Mouse (Mus musculus) stomach, adult 2 months (tissue): ENCODE results near the gene Olfr366. TPM values are rescaled to one million over a fixed set of nuclear protein-coding genes. Genes with fewer than 3 reads are reported as not detected.

ENCODE experiments used
- polyA plus RNA-seq: library from polyadenylated mRNA; depleted of rRNA; stranded (reverse); fragments of >200 nt; gene quantifications from 2 replicates; pipeline ENCODE4 v1.2.3, GENCODE M21; 2012; rRNA removed

Gene Olfr366
- not detected in 2 replicates for polyA plus RNA-seq

DNA sequence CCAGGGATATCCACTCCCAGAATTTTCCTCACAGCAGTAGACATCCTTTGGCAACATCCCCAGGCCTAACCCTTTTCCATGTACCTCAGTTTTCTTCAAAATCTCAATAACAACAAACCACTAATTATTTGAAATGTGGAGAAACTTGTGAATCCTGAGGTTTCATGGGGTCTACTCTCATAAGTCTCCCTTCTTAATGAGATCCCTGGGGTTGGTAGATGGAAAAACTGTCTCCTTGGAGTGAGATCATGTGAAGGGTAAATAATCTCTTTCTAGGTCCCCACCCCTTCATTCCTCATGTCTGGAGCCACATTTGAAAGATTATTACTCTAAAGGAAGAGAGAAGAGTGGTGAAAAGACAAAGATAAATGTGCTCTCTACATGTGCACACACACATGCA is at the start of gene Olfr366:
Gene Olfr366 (plus strand): TSS at position 301 of the 400 bp plus-strand sequence.

DNA sequence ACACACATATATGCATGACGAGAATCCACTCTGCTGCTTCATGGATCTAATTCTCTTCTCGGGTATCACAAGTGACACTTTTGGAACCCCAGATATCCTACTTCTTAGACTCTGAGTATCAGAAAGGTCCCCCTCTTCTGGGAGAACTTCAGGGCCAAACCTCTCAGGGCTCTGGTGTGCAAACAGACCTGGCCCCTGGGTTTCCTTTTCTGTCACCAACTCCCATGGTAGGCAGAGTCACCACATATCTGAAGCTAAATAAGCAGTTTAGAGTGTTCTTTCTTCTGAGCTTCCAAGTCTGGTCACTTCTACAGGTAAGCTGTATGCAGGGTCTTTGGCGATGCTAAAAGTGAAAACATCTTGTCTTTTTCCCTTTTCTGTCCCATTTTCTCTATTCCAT is 23.5 kb upstream of the Olfr366 start, which contains the start of gene Olfr365:
Gene Olfr365 (plus strand): TSS at position 301 of the 400 bp plus-strand sequence.

Other genes starting within 250 kb of the Olfr366 start
- not detected in 2 replicates for gene Olfr357, start 217.7 kb upstream of the Olfr366 start, polyA plus RNA-seq
- not detected in 2 replicates for gene Olfr358, start 202.2 kb upstream of the Olfr366 start, polyA plus RNA-seq
- gene Olfr360, start 145.8 kb upstream of the Olfr366 start, polyA plus RNA-seq = not detected in 2 replicates
- gene Olfr361, start 122.3 kb upstream of the Olfr366 start, polyA plus RNA-seq = not detected in 2 replicates
- not detected in 2 replicates for gene Olfr362, start 93.7 kb upstream of the Olfr366 start, polyA plus RNA-seq
- not detected in 2 replicates for gene Olfr364-ps1, start 72.3 kb upstream of the Olfr366 start, polyA plus RNA-seq
- not detected in 2 replicates for gene Olfr365, start 23.4 kb upstream of the Olfr366 start, polyA plus RNA-seq
- not detected in 2 replicates for gene Olfr368, start 114.9 kb downstream of the Olfr366 start, polyA plus RNA-seq
- gene Pdcl, start 147.8 kb downstream of the Olfr366 start, polyA plus RNA-seq = 0.95 and 1.9 TPM in 2 replicates
- gene Rc3h2, start 211.3 kb downstream of the Olfr366 start, polyA plus RNA-seq = 0.81 and 1.3 TPM in 2 replicates
- 0.11 and 0.15 TPM in 2 replicates for gene Zbtb26, start 231.6 kb downstream of the Olfr366 start, polyA plus RNA-seq
- gene Zbtb6, start 231.6 kb downstream of the Olfr366 start, polyA plus RNA-seq = 0.14 and 0.28 TPM in 2 replicates
- gene Rabgap1, start 231.7 kb downstream of the Olfr366 start, polyA plus RNA-seq = 1.2 and 1.8 TPM in 2 replicates